Mouse (Mus musculus): Measurements from ENCODE around the gene Car9. TPM values are rescaled to one million over a fixed set of nuclear protein-coding genes. Genes with fewer than 3 reads are reported as not detected.

The Car9 gene
- polyA plus RNA-seq, 1 experiment from 2014 or later: 0.16 TPM

DNA sequence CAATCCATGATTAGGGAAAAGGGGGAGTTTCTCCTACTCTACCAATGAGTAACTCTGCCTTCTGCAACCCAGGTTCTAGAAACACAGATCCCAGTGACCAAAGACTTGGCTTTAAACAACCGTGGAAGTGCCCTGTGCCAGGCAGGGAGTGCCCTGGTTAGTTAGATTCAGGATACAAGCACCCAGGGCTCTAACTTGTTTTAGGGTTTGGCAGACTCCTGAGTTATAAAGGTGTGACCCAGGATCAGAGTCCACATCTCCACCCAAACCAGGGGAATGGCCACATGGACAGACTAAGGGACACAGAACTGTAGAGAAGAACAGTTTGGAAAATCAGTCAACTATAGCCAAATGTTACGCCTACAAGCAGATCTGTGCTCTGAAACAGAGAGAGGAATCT lies 3.7 kb upstream of the Car9 start:
- 64% methylated on average over 2 of the region's 2 CpGs for WGBS
- ATAC-seq: no peak
- Histone ChIP-seq H3K27ac (ENCODE audit: low read length) (no peak overlapping the region), H3K27me3 (replicated peaks; ENCODE audit: control insufficient read depth, insufficient read depth, low read length) (no peaks in the 10 kb centered on the region), H3K4me3 (replicated peaks; ENCODE audit: low read length) (no peak overlapping the region), H3K9me3 (ENCODE audit: control insufficient read depth, low read length) (no peaks in the 10 kb centered on the region), H3K36me3 (ENCODE audit: control insufficient read depth, insufficient read depth) (no peaks in the 10 kb centered on the region), H3K4me1 (replicated peaks; ENCODE audit: control insufficient read depth, insufficient read depth, low read length) (peaks cover 12% of the 10 kb centered on the region), H3K9ac (replicated peaks; ENCODE audit: low read depth, low read length) (no peak overlapping the region), H3K4me2 (ENCODE audit: low read length) (no peak overlapping the region)

DNA sequence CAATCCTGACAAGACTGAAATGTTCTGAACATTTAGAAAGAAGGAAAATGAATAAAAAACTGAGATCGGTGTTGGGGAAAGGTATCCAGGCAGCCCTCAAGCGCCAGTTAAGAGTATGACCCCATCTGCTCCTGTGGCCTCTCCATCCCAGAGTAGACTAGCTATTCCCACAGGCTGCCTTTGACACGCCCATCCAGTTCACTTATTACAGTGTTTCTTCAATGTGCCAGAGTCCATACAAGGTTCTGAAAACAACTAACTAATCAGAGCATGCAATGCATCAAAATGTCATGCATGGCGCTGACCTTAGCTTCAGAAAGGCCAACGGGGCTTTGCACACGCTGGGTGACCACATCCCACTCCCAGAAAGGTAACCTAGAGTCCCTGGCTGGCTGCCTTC lies 3.3 kb upstream of the Car9 start:
- Histone ChIP-seq H3K27me3 (replicated peaks; ENCODE audit: control insufficient read depth, insufficient read depth, low read length) (no peaks in the 10 kb centered on the region), H3K36me3 (ENCODE audit: control insufficient read depth, insufficient read depth) (no peaks in the 10 kb centered on the region), H3K4me3 (replicated peaks; ENCODE audit: low read length) (no peak overlapping the region), H3K9ac (replicated peaks; ENCODE audit: low read depth, low read length) (no peak overlapping the region), H3K4me2 (ENCODE audit: low read length) (no peak overlapping the region), H3K4me1 (replicated peaks; ENCODE audit: control insufficient read depth, insufficient read depth, low read length) (peaks cover 12% of the 10 kb centered on the region), H3K9me3 (ENCODE audit: control insufficient read depth, low read length) (no peaks in the 10 kb centered on the region), H3K27ac (ENCODE audit: low read length) (no peak overlapping the region)
- WGBS: 83% methylated on average over 6 of the region's 6 CpGs
- no peak for ATAC-seq

DNA sequence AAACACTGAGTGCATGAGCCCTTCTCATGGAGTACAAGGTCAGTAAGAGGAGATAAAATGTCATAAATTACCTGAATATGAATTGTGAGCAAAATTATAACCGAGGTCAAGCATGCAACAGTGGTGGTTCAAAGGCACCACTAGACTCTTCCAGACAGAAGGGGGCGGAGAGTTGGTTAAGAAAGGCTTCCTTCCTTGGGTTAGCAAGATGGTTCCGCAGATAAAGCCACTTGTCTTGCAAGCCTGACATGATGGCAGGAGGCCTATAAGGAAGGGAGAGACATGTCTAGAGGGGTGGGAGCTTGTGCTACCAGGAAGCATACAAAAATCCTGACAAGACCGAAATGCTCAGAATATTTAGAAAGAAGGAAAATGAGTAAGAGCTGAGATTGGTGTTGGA lies 2.5 kb upstream of the Car9 start:
- Histone ChIP-seq H3K27ac (ENCODE audit: low read length) (no peak overlapping the region), H3K36me3 (ENCODE audit: control insufficient read depth, insufficient read depth) (no peaks in the 10 kb centered on the region), H3K4me2 (ENCODE audit: low read length) (no peak overlapping the region), H3K27me3 (replicated peaks; ENCODE audit: control insufficient read depth, insufficient read depth, low read length) (no peaks in the 10 kb centered on the region; the same call in 1 of the 2 replicates), H3K4me1 (replicated peaks; ENCODE audit: control insufficient read depth, insufficient read depth, low read length) (peaks cover 14% of the 10 kb centered on the region), H3K9me3 (ENCODE audit: control insufficient read depth, low read length) (no peaks in the 10 kb centered on the region), H3K4me3 (replicated peaks; ENCODE audit: low read length) (no peak overlapping the region), H3K9ac (replicated peaks; ENCODE audit: low read depth, low read length) (no peak overlapping the region)
- no peak for ATAC-seq
- 90% methylated on average over 4 of the region's 4 CpGs for WGBS

DNA sequence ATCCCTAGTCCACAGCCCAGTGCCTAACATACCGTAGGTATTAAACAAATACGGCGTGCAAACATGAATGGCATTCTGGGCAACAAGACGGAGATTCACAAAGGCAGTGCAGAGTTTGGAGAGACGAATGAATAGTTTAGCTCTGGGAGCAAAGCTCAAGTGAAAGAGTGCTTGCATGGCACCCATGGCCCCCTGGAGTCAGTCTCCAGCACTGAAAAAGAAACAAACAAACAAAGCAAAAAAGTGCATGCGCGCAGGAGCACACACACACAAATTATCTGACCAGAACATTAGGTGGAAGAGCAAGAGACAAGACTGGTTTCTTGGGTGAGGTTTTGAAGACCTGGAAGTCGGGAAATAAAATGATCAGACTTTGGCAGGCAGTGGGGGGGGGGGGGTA lies 692 bp upstream of the Car9 start:
- no peaks in the 10 kb centered on the region for H3K9me3 ChIP-seq (ENCODE audit: control insufficient read depth, low read length)
- WGBS: 54% methylated on average over 8 of the region's 8 CpGs
- H3K27me3 ChIP-seq (replicated peaks; ENCODE audit: control insufficient read depth, insufficient read depth, low read length): no peaks in the 10 kb centered on the region; the same call in 1 of the 2 replicates
- ATAC-seq: no peak
- no peaks in the 10 kb centered on the region for H3K36me3 ChIP-seq (ENCODE audit: control insufficient read depth, insufficient read depth)
- no peak overlapping the region for H3K4me2 ChIP-seq (ENCODE audit: low read length)
- no peak overlapping the region for H3K4me3 ChIP-seq (replicated peaks; ENCODE audit: low read length)
- H3K4me1 ChIP-seq (replicated peaks; ENCODE audit: control insufficient read depth, insufficient read depth, low read length): peaks cover 13% of the 10 kb centered on the region
- no peak overlapping the region for H3K27ac ChIP-seq (ENCODE audit: low read length)
- no peak overlapping the region for H3K9ac ChIP-seq (replicated peaks; ENCODE audit: low read depth, low read length)

DNA sequence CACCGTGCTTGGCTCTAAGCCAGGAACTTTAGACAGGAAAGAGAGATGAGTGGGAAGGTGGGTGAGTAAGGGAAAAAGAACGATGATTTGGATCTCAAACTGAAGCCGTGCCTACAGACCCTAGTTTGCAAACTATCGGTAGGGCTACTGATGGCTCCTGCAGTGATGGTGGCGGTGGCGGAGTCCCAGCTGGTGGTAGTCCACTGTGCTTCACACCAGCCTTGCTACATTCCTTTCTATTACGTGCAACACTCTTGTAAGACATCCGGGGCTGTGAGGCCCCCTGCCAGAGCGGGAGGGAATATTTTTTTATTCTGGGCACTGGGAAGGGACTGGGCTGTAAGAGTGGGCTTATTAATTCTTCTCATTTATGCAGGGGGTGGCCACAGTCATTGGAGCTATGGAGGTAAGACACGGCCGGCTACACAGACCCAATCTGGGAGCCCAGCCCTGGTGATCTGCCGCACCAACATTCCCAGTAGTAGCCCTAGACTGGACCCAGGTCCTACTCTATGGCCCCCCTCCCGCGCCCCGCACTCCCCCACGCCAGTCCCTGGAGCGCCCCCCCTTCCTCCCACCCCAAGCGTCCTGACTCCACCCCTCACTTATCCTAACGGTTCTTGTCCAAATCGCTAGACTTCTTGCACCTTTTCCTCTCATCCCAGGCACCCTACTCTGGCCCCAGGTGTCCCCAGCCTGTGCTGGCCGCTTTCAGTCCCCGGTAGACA lies 1.3 kb downstream of the Car9 start:
- no peak for ATAC-seq
- Histone ChIP-seq H3K27me3 (replicated peaks; ENCODE audit: control insufficient read depth, insufficient read depth, low read length) (no peaks in the 10 kb centered on the region; the same call in 1 of the 2 replicates), H3K4me2 (ENCODE audit: low read length) (peak overlapping the region; percentile 52), H3K9me3 (ENCODE audit: control insufficient read depth, low read length) (no peaks in the 10 kb centered on the region), H3K27ac (ENCODE audit: low read length) (no peak overlapping the region), H3K4me3 (replicated peaks; ENCODE audit: low read length) (peak overlapping the region; percentile 31), H3K36me3 (ENCODE audit: control insufficient read depth, insufficient read depth) (no peaks in the 10 kb centered on the region), H3K4me1 (replicated peaks; ENCODE audit: control insufficient read depth, insufficient read depth, low read length) (peaks cover 13% of the 10 kb centered on the region), H3K9ac (replicated peaks; ENCODE audit: low read depth, low read length) (0 out of 2 replicates have a peak overlapping the region, but pooled peaks have one; percentile 5)
- WGBS: 11% methylated on average over 22 of the region's 22 CpGs

DNA sequence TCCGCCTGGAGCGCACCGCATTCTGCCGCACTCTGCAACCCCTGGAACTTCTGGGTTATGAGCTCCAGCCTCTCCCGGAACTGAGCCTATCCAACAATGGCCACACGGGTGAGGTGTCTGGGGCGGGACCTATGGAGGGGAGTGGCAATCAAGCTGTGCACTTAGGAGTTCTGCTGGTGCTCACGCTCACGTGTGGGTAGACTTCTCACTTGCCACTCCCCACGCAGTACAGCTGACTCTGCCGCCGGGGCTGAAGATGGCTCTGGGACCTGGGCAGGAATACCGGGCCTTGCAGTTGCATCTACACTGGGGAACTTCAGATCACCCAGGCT lies 1.9 kb downstream of the Car9 start:
- H3K27me3 ChIP-seq (replicated peaks; ENCODE audit: control insufficient read depth, insufficient read depth, low read length): no peaks in the 10 kb centered on the region; the same call in 1 of the 2 replicates

DNA sequence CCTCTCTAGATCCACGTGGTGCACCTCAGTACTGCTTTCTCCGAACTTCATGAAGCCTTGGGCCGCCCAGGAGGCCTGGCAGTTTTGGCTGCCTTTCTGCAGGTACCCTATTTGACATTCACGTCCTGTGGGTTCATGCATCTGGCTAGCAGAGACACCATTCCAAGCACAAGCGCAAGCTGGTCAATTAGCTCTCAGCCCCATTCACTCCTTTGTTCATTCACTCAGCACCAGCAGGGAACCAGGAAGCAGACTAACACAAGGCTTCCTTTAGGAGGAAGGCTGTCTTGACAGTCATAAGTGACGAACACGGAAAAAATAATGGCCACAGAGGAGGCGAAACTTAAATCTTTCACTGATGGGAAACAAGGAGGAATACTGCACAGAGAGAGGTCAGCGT lies 2.3 kb downstream of the Car9 start:
- Histone ChIP-seq H3K9me3 (ENCODE audit: control insufficient read depth, low read length) (no peaks in the 10 kb centered on the region), H3K4me2 (ENCODE audit: low read length) (no peak overlapping the region), H3K36me3 (ENCODE audit: control insufficient read depth, insufficient read depth) (no peaks in the 10 kb centered on the region), H3K9ac (replicated peaks; ENCODE audit: low read depth, low read length) (no peak overlapping the region), H3K4me1 (replicated peaks; ENCODE audit: control insufficient read depth, insufficient read depth, low read length) (peaks cover 13% of the 10 kb centered on the region), H3K4me3 (replicated peaks; ENCODE audit: low read length) (no peak overlapping the region), H3K27me3 (replicated peaks; ENCODE audit: control insufficient read depth, insufficient read depth, low read length) (no peaks in the 10 kb centered on the region; the same call in 1 of the 2 replicates), H3K27ac (ENCODE audit: low read length) (no peak overlapping the region)
- no peak for ATAC-seq
- 6% methylated on average over 9 of the region's 9 CpGs for WGBS

More for the DNA sequence above, 1.9 kb downstream of the Car9 start:
- Histone ChIP-seq H3K4me2 (ENCODE audit: low read length) (peak overlapping the region; percentile 52), H3K27ac (ENCODE audit: low read length) (no peak overlapping the region), H3K4me1 (replicated peaks; ENCODE audit: control insufficient read depth, insufficient read depth, low read length) (peaks cover 13% of the 10 kb centered on the region), H3K9me3 (ENCODE audit: control insufficient read depth, low read length) (no peaks in the 10 kb centered on the region), H3K36me3 (ENCODE audit: control insufficient read depth, insufficient read depth) (no peaks in the 10 kb centered on the region), H3K9ac (replicated peaks; ENCODE audit: low read depth, low read length) (0 out of 2 replicates have a peak overlapping the region, but pooled peaks have one; percentile 5), H3K4me3 (replicated peaks; ENCODE audit: low read length) (peak overlapping the region; percentile 31)
- peak; percentile 28; the same call in 1 of the 2 replicates for ATAC-seq
- 7% methylated on average over 13 of the region's 13 CpGs for WGBS

DNA sequence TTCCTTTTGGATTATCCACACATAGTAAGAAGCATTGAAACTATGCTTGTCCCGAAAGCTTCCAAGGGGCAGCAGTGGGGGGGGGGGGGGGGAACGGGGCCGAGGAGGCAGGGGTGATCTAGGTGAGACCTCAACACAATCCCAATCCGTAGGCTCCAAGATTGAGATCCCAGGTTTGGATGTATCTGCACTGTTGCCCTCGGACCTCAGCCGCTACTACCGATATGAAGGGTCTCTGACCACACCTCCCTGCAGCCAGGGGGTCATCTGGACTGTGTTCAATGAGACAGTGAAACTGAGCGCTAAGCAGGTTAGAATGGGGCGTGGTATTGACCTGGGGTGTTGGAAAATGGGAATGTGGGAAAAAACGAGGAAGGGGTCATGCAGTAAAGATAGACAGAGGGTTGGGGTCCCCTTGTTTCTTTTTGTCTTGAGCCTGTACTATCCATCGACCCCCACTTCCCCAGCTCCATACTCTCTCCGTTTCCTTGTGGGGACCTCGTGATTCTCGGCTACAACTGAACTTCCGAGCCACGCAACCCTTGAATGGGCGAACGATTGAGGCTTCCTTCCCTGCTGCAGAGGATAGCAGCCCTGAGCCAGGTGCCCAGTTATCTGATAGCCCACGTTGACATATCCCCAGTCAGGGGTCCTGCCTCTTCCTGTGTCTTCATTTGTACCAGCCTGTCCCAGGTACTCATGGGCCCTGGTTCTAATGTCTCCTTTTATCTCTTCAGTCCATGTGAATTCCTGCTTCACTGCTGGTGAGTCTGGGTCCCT lies 5.1 kb downstream of the Car9 start:
- no peak for ATAC-seq
- Histone ChIP-seq H3K27ac (ENCODE audit: low read length) (no peak overlapping the region), H3K4me3 (replicated peaks; ENCODE audit: low read length) (no peak overlapping the region), H3K9me3 (ENCODE audit: control insufficient read depth, low read length) (no peaks in the 10 kb centered on the region), H3K27me3 (replicated peaks; ENCODE audit: control insufficient read depth, insufficient read depth, low read length) (no peaks in the 10 kb centered on the region; the same call in 1 of the 2 replicates), H3K9ac (replicated peaks; ENCODE audit: low read depth, low read length) (no peak overlapping the region), H3K4me2 (ENCODE audit: low read length) (no peak overlapping the region), H3K4me1 (replicated peaks; ENCODE audit: control insufficient read depth, insufficient read depth, low read length) (peaks cover 13% of the 10 kb centered on the region), H3K36me3 (ENCODE audit: control insufficient read depth, insufficient read depth) (no peaks in the 10 kb centered on the region)
- WGBS: 86% methylated on average over 19 of the region's 19 CpGs

DNA sequence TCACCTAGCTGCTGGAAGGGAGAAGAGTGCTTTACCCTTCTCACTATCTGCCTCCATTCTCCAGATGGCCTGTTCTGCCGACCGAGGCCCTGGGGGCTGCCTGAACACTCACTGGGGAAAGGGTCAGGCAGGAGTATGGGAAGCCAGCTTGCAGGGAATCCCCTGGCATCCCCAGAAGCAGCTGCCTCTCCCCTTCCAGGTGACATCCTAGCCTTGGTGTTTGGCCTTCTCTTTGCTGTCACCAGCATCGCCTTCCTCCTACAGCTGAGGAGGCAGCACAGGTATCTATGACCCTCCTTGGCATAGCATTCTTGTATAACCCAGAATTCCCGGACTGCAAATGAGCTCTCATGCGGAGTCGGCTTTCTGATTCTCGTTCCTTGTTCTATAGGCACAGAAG lies 5.9 kb downstream of the Car9 start:
- H3K4me3 ChIP-seq (replicated peaks; ENCODE audit: low read length): no peak overlapping the region
- WGBS: 69% methylated on average over 7 of the region's 7 CpGs
- H3K36me3 ChIP-seq (ENCODE audit: control insufficient read depth, insufficient read depth): no peaks in the 10 kb centered on the region
- H3K9me3 ChIP-seq (ENCODE audit: control insufficient read depth, low read length): no peaks in the 10 kb centered on the region
- H3K4me2 ChIP-seq (ENCODE audit: low read length): no peak overlapping the region
- H3K4me1 ChIP-seq (replicated peaks; ENCODE audit: control insufficient read depth, insufficient read depth, low read length): peaks cover 13% of the 10 kb centered on the region
- H3K27me3 ChIP-seq (replicated peaks; ENCODE audit: control insufficient read depth, insufficient read depth, low read length): no peaks in the 10 kb centered on the region; the same call in 1 of the 2 replicates
- H3K9ac ChIP-seq (replicated peaks; ENCODE audit: low read depth, low read length): no peak overlapping the region
- no peak for ATAC-seq
- H3K27ac ChIP-seq (ENCODE audit: low read length): no peak overlapping the region

All from forebrain, embryonic 16.5 days (tissue).